Mouse (Mus musculus) heart, postnatal 0 days (tissue): ENCODE results near the gene Tex2. TPM values are rescaled to one million over a fixed set of nuclear protein-coding genes. Genes with fewer than 3 reads are reported as not detected.

ENCODE experiments used
- ATAC-seq: fragments of 200-750 bp; cut with Nextera tagmentation; 2 replicates; pipeline ENCODE4 v1.8.0; 2017; ENCODE audit warnings: low read depth, moderate number of reproducible peaks, moderate library complexity; ENCODE audit not compliant: insufficient read depth
- DNase-seq: peaks from one replicate; pipeline ENCODE4 v3.0.0-alpha.2; 2016; ENCODE audit warnings: low spot score
- H3K27ac ChIP-seq: fragments of 300-500 bp; sonication (generic); 2 replicates; pipeline ENCODE4 v1.5.1; 2014; ENCODE audit warnings: low read depth, mild to moderate bottlenecking
- H3K27me3 ChIP-seq: fragments of 300-500 bp; sonication (generic); 2 replicates; pipeline ENCODE4 v1.6.1; 2014; ENCODE audit warnings: low read length, mixed read lengths; ENCODE audit not compliant: control insufficient read depth, insufficient read depth
- H3K36me3 ChIP-seq: fragments of 300-500 bp; sonication (generic); replicated peaks from 2 replicates; pipeline ENCODE4 v1.6.1; 2014; ENCODE audit warnings: low read length, mixed read lengths; ENCODE audit not compliant: control insufficient read depth, insufficient read depth
- H3K4me1 ChIP-seq: fragments of 300-500 bp; sonication (generic); 2 replicates; pipeline ENCODE4 v1.6.1; 2014; ENCODE audit warnings: antibody characterized with exemption; ENCODE audit not compliant: control insufficient read depth, insufficient read depth
- H3K4me2 ChIP-seq: fragments of 300-500 bp; sonication (generic); 2 replicates; pipeline ENCODE4 v1.6.1; 2014; ENCODE audit warnings: low read depth, mild to moderate bottlenecking, low read length, moderate library complexity
- H3K4me3 ChIP-seq: fragments of 300-500 bp; sonication (generic); 2 replicates; pipeline ENCODE4 v1.5.1; 2014; ENCODE audit warnings: low read depth, low read length
- H3K9ac ChIP-seq: fragments of 300-500 bp; sonication (generic); replicated peaks from 2 replicates; pipeline ENCODE4 v1.6.1; 2014; ENCODE audit warnings: low read depth, low read length, mixed read lengths
- H3K9me3 ChIP-seq: fragments of 300-500 bp; sonication (generic); replicated peaks from 2 replicates; pipeline ENCODE4 v1.6.1; 2016; ENCODE audit warnings: low read length; ENCODE audit not compliant: control insufficient read depth
- CTCF ChIP-seq: IDR thresholded peaks from 2 replicates; pipeline ENCODE4 v1.5.1; 2016; ENCODE audit warnings: antibody characterized with exemption, control low read depth, low read depth
- EP300 ChIP-seq: IDR thresholded peaks from 2 replicates; pipeline ENCODE4 v1.6.1; 2016; ENCODE audit warnings: antibody characterized with exemption, low read depth
- WGBS: fragments of 180-500 bp; shearing (Covaris S2); extraction: QIAGEN DNeasy Blood & Tissue Kit; methylation state at CpG from one replicate; pipeline ENCODE4 v1.1.7; 2014; 5-methylcytosine and 5-hydroxymethylcytosine counted together
- polyA plus RNA-seq: library from polyadenylated mRNA; unstranded; fragments of >200 nt; fragmentation: Nextera tagmentation; extraction: Ambion mirVana; gene quantifications from 2 replicates; pipeline ENCODE4 v1.2.1, GENCODE M21; 2015
- total RNA-seq: library from RNA; depleted of rRNA; stranded (reverse); fragments of >200 nt; gene quantifications from 2 replicates; pipeline ENCODE4 v1.2.3, GENCODE M21; 2014; ENCODE audit warnings: low replicate concordance

The Tex2 gene
- total and polyA plus RNA-seq, 2 experiments from 2014 or later: 14.0 to 37.4 TPM

DNA sequence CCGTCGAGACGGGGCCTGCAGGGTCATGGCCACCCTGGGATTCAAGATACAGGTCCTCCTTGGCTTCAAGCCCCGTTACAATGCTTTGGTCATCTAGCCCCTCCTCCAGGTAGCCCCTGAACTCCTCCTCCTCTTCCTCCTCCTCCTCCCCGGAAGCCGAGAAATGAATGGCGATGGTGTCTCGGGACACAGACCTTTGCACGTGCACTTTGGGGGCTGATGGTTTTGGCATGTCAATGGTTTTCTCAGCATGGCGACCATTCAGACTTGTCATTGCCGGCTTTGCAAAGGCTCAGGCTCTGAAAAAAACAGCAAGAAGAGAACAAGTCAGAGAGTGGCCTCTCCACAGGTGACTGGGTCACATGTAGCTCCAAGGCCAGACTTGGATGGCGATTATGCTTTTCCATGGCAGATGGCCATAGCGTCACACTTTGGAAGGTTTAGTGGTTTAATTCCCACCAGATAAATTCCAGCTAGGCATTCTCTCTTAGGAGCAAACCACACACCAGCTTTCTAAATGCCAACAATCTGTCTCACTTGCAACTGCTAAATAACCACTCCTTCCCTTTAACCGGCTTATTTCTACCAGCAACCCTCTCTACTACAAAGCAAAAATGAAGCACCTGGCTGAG, 44.8 kb downstream of the Tex2 start:
- DNase-seq (no peak), ATAC-seq (no peak)
- Histone ChIP-seq H3K9me3 (no peaks in the 10 kb centered on the region), H3K4me1 (peaks cover 27% of the 10 kb centered on the region), H3K9ac (no peak overlapping the region), H3K4me3 (no peak overlapping the region), H3K27me3 (no peaks in the 10 kb centered on the region), H3K27ac (no peak overlapping the region), H3K36me3 (peaks cover 23% of the 10 kb centered on the region), H3K4me2 (no peak overlapping the region)
- TF ChIP-seq EP300 (no peak), CTCF (no peak)
- 91% methylated on average over 14 of the region's 14 CpGs for WGBS

DNA sequence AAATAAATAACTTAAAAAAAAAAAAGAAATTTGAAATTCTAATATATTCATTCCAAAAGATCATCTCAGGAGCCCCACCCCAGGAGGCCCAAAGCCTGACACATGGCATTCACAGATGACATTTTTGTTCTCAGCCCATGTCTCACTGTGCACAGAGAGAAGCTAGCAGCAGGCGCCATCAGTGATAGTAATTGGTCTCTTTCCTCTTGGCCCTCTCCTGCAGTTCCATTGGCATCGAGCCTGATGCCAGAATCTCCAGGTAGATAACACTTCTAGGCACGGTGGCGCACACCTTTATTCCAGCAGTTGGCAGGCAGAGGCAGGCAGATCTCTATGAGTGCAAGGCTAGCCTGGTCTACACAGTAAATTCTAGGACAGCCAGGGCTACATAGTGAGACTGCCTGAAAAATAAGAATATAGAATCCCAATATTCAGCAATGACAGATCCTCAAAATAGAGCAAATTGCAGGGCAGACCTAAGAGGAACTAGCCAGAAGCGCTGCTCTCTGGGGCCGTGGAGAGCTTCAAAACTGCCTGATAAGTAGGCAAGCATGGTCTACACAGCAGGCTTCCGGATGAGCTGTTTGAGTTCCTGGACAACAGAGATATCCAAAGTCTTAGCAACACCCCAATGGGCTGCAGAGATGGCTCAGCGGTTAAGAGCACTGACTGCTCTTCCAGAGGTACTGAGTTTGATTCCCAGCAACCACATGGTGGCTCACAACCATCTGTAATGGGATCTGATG, 47.0 kb downstream of the Tex2 start:
- no peak overlapping the region for H3K9ac ChIP-seq
- DNase-seq (no peak), ATAC-seq (no peak)
- TF ChIP-seq CTCF (no peak), EP300 (no peak)
- no peak overlapping the region for H3K27ac ChIP-seq
- no peaks in the 10 kb centered on the region for H3K9me3 ChIP-seq
- H3K4me1 ChIP-seq: peaks cover 14% of the 10 kb centered on the region
- no peak overlapping the region for H3K4me3 ChIP-seq
- H3K4me2 ChIP-seq: no peak overlapping the region
- peaks cover 23% of the 10 kb centered on the region for H3K36me3 ChIP-seq
- 94% methylated on average over 8 of the region's 8 CpGs for WGBS
- no peaks in the 10 kb centered on the region for H3K27me3 ChIP-seq

DNA sequence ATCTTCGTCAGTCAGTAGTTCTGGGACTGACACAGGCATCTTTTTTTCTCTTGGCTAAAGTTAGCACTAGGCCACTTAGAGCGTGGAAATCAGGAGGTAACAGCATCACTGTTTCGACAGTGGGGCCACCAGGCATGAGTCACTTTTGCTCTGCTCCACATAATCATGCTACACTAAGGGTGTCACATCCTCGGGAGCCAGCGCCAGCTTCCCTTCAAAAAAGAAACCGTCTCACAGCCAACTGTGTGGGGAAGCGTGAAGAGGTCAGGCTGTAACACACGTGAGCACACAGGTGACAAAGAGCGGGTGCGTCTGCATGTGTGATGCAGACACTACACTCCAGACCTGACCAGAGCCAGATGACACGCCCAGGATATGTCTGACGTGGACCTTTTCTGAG, 49.0 kb downstream of the Tex2 start:
- H3K9me3 ChIP-seq: no peaks in the 10 kb centered on the region
- peaks cover 27% of the 10 kb centered on the region for H3K36me3 ChIP-seq
- H3K27ac ChIP-seq: peak overlapping the region; percentile 63
- peak; percentile 84 for DNase-seq
- no peak overlapping the region for H3K4me3 ChIP-seq
- peak overlapping the region; percentile 3; the same call in 1 of the 2 replicates for H3K4me2 ChIP-seq
- 0 out of 2 replicates have a peak overlapping the region, but pooled peaks have one; percentile 7 for H3K9ac ChIP-seq
- peak; percentile 79 for ATAC-seq
- H3K4me1 ChIP-seq: peaks cover 14% of the 10 kb centered on the region
- no peaks in the 10 kb centered on the region for H3K27me3 ChIP-seq
- TF ChIP-seq EP300: no peak
- no peak for TF ChIP-seq CTCF
- 18% methylated on average over 12 of the region's 12 CpGs for WGBS

DNA sequence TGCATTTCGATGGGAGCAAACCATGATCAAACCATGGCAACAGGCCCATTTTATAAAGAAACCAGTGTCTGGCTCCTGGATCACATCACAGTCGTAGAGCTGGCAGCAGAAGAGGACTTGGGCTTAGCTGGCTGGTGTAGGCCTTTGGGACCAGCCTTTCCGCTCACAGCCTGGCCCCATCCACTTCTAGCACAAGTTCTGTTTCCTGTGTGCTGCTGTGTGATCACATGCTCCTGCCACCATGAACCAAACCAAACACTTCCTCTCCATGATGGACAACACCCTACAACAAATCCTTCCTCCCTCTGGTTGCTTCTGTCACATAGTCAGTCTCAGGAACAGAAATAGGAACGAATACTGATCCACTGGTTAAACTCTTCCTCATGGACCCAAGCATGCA, 50.5 kb downstream of the Tex2 start:
- 0 out of 2 replicates have a peak overlapping the region, but pooled peaks have one; percentile 36 for H3K27ac ChIP-seq
- DNase-seq (no peak), ATAC-seq (no peak)
- H3K27me3 ChIP-seq: no peaks in the 10 kb centered on the region
- H3K4me2 ChIP-seq: no peak overlapping the region
- peaks cover 21% of the 10 kb centered on the region for H3K36me3 ChIP-seq
- WGBS: 76% methylated on average over 4 of the region's 4 CpGs
- H3K4me3 ChIP-seq: no peak overlapping the region
- H3K9me3 ChIP-seq: no peaks in the 10 kb centered on the region
- TF ChIP-seq CTCF (no peak), EP300 (no peak)
- no peak overlapping the region for H3K9ac ChIP-seq
- H3K4me1 ChIP-seq: peaks cover 14% of the 10 kb centered on the region

DNA sequence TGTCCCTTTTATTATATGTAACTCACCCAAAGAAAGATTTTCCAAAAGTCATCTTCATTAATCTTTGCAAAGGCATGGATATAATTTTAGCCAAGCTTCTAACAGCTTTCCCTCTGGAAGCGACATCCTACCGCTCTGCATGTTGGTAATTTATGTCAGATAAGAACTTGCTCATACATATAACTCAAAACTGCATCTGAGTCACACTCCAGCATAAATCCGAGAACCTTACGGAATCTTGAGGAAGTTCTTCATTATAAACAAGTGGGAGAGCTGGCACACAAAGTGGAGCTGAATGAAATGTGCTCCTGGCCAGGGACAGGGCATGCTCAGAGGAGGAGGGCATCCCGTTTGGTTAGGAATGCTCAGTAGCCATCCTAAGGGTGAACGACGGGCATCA, 53.5 kb downstream of the Tex2 start:
- H3K27ac ChIP-seq: no peak overlapping the region
- no peak overlapping the region for H3K9ac ChIP-seq
- no peak overlapping the region for H3K4me3 ChIP-seq
- 72% methylated on average over 7 of the region's 7 CpGs for WGBS
- no peak overlapping the region for H3K4me2 ChIP-seq
- ATAC-seq (no peak), DNase-seq (no peak)
- peaks cover 3% of the 10 kb centered on the region; the same call in 1 of the 2 replicates for H3K36me3 ChIP-seq
- TF ChIP-seq EP300 (no peak), CTCF (no peak)
- peaks cover 38% of the 10 kb centered on the region for H3K4me1 ChIP-seq
- H3K27me3 ChIP-seq: no peaks in the 10 kb centered on the region
- no peaks in the 10 kb centered on the region for H3K9me3 ChIP-seq
